17 mouse cellular contexts compared by ENCODE assay signal in genomic region chr2:5194701-5195215, GRCm38 (mm10). TPM values are rescaled to one million over a fixed set of nuclear protein-coding genes. Genes with fewer than 3 reads are reported as not detected.
A peak's percentile ranks its signal among the peaks of the same experiment; 100 is the strongest.
DNase-seq lines count a peak whose midpoint lies in the region; ATAC-seq and TF ChIP-seq lines count a peak whose summit lies in the region.
"Had no signal": no experiment of that assay in that cellular context is flagged by ENCODE, and none has a peak within 500 bp of the region (broad histone marks: within the 10 kb centered on the region; RNA-seq: fewer than 3 reads in every experiment).

No protein-coding gene starts in this region.

- H3K4me1 ChIP-seq in kidney, adult 2 months (ENCODE audit: control insufficient read depth, insufficient read depth, low read length): no peaks in the 10 kb centered on the region
- peaks cover 5% of the 10 kb centered on the region; the same call in 1 of the 2 replicates for H3K4me1 ChIP-seq in intestine, postnatal 0 days (replicated peaks; ENCODE audit: control insufficient read depth, insufficient read depth, low read length)
- H3K4me1 ChIP-seq in hindbrain, embryonic 14.5 days (replicated peaks; ENCODE audit: control insufficient read depth, insufficient read depth, low read length): no peaks in the 10 kb centered on the region
- H3K4me1 ChIP-seq: forebrain, embryonic 12.5 days; heart, embryonic 13.5 days; limb, embryonic 12.5 days; liver, embryonic 15.5 days had no signal

- TF ChIP-seq POLR2A in kidney, adult 2 months (IDR thresholded peaks at IDR 0.05; ENCODE audit: low read depth, low read length): no peak
- no peak for TF ChIP-seq POLR2A in brain, embryonic 14.5 days (IDR thresholded peaks at IDR 0.05; ENCODE audit: borderline replicate concordance, extremely low read depth, insufficient read depth, insufficient read length, poor library complexity, severe bottlenecking)

- H3K9me3 ChIP-seq in intestine, postnatal 0 days (ENCODE audit: control insufficient read depth): no peaks in the 10 kb centered on the region
- no peaks in the 10 kb centered on the region for H3K9me3 ChIP-seq in hindbrain, embryonic 14.5 days (ENCODE audit: control insufficient read depth, low read length)
- H3K9me3 ChIP-seq: forebrain, embryonic 12.5 days; heart, embryonic 13.5 days; limb, embryonic 12.5 days; liver, embryonic 15.5 days had no signal

- no peak overlapping the region for H3K4me2 ChIP-seq in intestine, postnatal 0 days (replicated peaks; ENCODE audit: low read depth)
- no peak overlapping the region for H3K4me2 ChIP-seq in hindbrain, embryonic 14.5 days (replicated peaks)
- H3K4me2 ChIP-seq: forebrain, embryonic 12.5 days; heart, embryonic 13.5 days; limb, embryonic 12.5 days; liver, embryonic 15.5 days had no signal

- H3K4me3 ChIP-seq in kidney, adult 2 months (ENCODE audit: insufficient read depth, low read depth, low read length): no peak overlapping the region
- H3K4me3 ChIP-seq in intestine, postnatal 0 days (ENCODE audit: low read depth, low read length): no peak overlapping the region
- no peak overlapping the region for H3K4me3 ChIP-seq in hindbrain, embryonic 14.5 days (replicated peaks; ENCODE audit: low read length)
- H3K4me3 ChIP-seq: forebrain, embryonic 12.5 days; heart, embryonic 13.5 days; limb, embryonic 12.5 days; liver, embryonic 15.5 days had no signal

- no peaks in the 10 kb centered on the region for H3K36me3 ChIP-seq in kidney, adult 2 months (ENCODE audit: control insufficient read depth, insufficient read depth, low read length)
- no peaks in the 10 kb centered on the region for H3K36me3 ChIP-seq in intestine, postnatal 0 days (ENCODE audit: control insufficient read depth, insufficient read depth)
- no peaks in the 10 kb centered on the region for H3K36me3 ChIP-seq in hindbrain, embryonic 14.5 days (replicated peaks; ENCODE audit: control insufficient read depth, insufficient read depth)
- H3K36me3 ChIP-seq: forebrain, embryonic 12.5 days; heart, embryonic 13.5 days; limb, embryonic 12.5 days; liver, embryonic 15.5 days had no signal

- ATAC-seq in intestine, postnatal 0 days: peak; percentile 79
- no peak for ATAC-seq in hindbrain, embryonic 14.5 days (ENCODE audit: low FRiP score)

- 53% methylated on average over 6 of the region's 6 CpGs for WGBS in kidney, adult 2 months
- 37% methylated on average over 6 of the region's 6 CpGs for WGBS in intestine, postnatal 0 days
- 84% methylated on average over 6 of the region's 6 CpGs for WGBS in hindbrain, embryonic 14.5 days

- DNase-seq in kidney, adult 2 months: peak; percentile 15
- no peak for DNase-seq in kidney, adult 18-20 months
- DNase-seq in right cerebral cortex, adult 18-20 months: peak; percentile 14
- no peak for DNase-seq in right cerebral cortex, postnatal 36 days (ENCODE audit: low spot score in 2 of 2)
- DNase-seq in brain, embryonic 14.5 days (ENCODE audit: low read depth): peak; percentile 23
- DNase-seq in hindbrain, embryonic 14.5 days (ENCODE audit: low spot score): no peak
- DNase-seq: cerebellum, adult 9-10 months; heart, adult 11 months; heart, postnatal 36 days; right cerebral cortex, postnatal 4 days; thymus, postnatal 4 days had no signal

- H3K27me3 ChIP-seq in kidney, adult 2 months (replicated peaks; ENCODE audit: control insufficient read depth, insufficient read depth, low read length): no peaks in the 10 kb centered on the region
- no peaks in the 10 kb centered on the region for H3K27me3 ChIP-seq in intestine, postnatal 0 days (replicated peaks; ENCODE audit: control insufficient read depth, insufficient read depth, low read length)
- H3K27me3 ChIP-seq in hindbrain, embryonic 14.5 days (ENCODE audit: control insufficient read depth, insufficient read depth, low read length): no peaks in the 10 kb centered on the region
- H3K27me3 ChIP-seq: forebrain, embryonic 12.5 days; heart, embryonic 13.5 days; limb, embryonic 12.5 days; liver, embryonic 15.5 days had no signal

- no peak overlapping the region for H3K9ac ChIP-seq in intestine, postnatal 0 days (ENCODE audit: low read depth, low read length)
- H3K9ac ChIP-seq in hindbrain, embryonic 14.5 days: no peak overlapping the region
- H3K9ac ChIP-seq: forebrain, embryonic 12.5 days; heart, embryonic 13.5 days; limb, embryonic 12.5 days; liver, embryonic 15.5 days had no signal

- no peak overlapping the region for H3K27ac ChIP-seq in kidney, adult 2 months (ENCODE audit: insufficient read depth, low read depth, low read length)
- H3K27ac ChIP-seq in intestine, postnatal 0 days (ENCODE audit: low read depth, low read length): no peak overlapping the region
- H3K27ac ChIP-seq in hindbrain, embryonic 14.5 days: no peak overlapping the region
- H3K27ac ChIP-seq: forebrain, embryonic 12.5 days; heart, embryonic 13.5 days; kidney, postnatal 0 days; limb, embryonic 12.5 days; liver, embryonic 15.5 days had no signal

- TF ChIP-seq CTCF in kidney, adult 2 months (conservative IDR thresholded peaks at IDR 0.05; ENCODE audit: insufficient read depth, insufficient read length, low read depth, low read length): no peak
- TF ChIP-seq CTCF in brain, embryonic 14.5 days (IDR thresholded peaks at IDR 0.05; ENCODE audit: borderline replicate concordance, extremely low read depth, insufficient read depth, insufficient read length): no peak
- TF ChIP-seq CTCF in intestine, postnatal 0 days (IDR thresholded peaks at IDR 0.05; ENCODE audit: low read depth): no peak

RNA-seq across cellular contexts. Expression of gene Ccdc3, which starts 57.2 kb away (rescaled TPM):
- 3.7 and 4.0 TPM in 2 replicates for polyA plus RNA-seq in kidney, adult 2 months (2012; rRNA removed)
- polyA plus RNA-seq in brain, embryonic 14.5 days (2012; rRNA removed): 4.4 and 10.2 TPM in 2 replicates
- 10.3 TPM in 2 replicates for polyA plus RNA-seq in intestine, postnatal 0 days (2015; fragmentation: Nextera tagmentation; extraction: Ambion mirVana)
- 13.9 and 16.6 TPM in 2 replicates for polyA plus RNA-seq in hindbrain, embryonic 14.5 days (2014; fragmentation: Nextera tagmentation; extraction: Ambion mirVana)

Comparison
In these comparisons a context has a peak if more than half of its experiments do, and no peak if none do; other contexts are left out.
1. DNase-seq: peak in kidney, adult 2 months (single experiment), right cerebral cortex, adult 18-20 months (single experiment) and brain, embryonic 14.5 days (single experiment); none in kidney, adult 18-20 months (single experiment), right cerebral cortex, postnatal 36 days (0 of 2) and hindbrain, embryonic 14.5 days (single experiment).